Mouse (Mus musculus) kidney, adult 9 months (tissue): ENCODE measurements around the gene Slc11a1.

Experiments used
- DNase-seq: peaks from one replicate; pipeline ENCODE4 v3.0.0; 2022

Gene Slc11a1

DNA sequence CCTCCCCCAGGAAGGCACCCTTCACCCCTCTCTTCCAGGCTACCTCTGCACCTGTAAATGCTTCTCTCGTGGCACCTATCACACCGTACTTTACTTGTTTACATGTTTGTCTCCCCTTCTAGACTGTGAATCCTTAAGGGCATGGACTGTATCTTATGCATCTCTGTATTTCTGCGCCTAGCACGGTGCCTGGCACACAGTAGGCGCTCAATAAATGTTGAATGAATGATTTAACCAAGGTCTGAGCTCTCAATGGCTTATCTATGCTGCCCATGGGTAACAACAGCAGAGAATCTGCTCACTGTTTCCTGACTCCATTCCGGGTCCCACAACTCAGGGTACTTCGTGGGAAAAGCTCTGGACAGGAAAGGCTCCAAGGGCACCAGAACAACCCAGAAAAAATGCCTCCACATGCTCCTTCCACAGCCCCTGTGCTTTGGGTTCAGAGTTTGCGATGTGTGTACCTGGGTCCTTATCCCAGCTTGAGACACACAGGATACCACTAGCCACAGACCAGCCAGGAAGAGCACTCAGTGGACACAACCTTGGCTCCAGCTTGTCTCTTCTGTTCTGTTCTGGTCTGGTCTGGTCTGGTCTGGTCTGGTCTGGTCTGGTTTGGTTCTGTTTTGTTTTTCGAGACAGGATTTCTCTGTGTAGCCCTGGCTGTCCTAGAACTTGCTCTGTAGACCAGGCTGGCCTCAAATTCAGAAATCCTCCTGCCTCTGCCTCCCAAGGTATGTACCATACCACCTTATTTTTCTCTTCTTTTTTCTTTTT lies 21.4 kb upstream of the Slc11a1 start:
- no peak for DNase-seq

DNA sequence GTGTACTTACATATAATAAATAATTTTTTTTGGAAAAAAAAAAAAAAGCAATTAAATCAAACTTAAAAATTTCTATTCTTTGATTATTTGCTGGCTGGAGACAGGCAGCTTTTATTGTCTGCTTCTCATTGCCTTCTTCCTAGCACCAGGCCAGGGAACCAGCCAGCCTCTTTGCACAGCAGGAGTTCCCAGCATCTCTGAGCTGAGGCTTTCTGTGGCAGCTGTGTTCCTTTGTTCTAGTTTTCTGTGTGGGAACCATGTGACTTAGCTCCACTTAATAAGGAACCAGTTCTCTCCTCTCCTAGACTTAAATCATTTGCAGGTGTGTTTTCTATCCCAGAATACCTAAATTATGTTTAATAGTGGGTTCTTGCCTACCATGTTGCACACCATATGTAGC lies 17.5 kb upstream of the Slc11a1 start:
- no peak for DNase-seq

DNA sequence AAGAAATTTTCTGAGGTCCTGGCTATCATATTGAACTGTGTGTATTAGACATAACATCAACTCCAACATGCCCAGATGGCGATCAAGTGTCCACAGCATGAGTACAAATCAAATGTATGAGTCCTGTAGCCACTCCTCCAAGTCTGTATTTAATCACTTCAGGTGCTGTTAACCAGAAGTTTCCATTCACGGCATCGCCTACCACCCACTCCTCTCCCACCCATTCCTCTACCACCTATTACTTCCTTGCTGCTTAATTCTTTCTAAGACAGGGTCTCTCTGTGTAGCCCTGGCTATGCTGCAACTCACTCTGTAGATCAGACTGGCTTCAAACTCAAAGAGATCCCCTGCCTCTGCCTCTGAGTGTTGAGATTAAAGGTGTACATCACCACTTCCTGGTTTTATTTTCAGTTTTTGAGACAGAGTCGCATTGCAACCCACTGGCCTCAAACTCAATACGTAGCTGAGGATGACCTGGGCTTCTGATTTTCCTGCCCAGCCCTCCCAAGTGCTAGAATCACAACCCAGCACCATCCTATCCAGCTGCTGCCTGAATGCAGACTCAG lies 15.0 kb upstream of the Slc11a1 start:
- no peak for DNase-seq

DNA sequence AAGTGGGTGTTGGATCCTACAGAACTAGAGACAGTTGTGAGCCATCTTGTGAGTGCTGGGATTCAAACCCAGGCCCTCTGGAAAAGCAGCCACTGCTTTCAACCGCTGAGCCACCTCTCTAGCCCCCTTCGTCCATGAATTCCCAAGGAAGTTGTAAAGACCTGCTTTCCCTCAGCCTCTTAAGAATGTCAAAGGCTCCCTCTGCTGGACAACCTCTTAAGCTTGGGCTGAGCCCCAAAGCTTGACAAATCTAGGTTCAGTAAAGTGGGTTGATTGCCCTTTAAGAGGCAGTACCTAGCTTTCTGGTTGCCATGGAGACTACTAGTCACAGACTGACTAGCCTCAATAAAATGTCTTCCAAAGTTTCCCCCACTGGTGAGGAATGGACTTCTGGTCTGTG lies 13.2 kb upstream of the Slc11a1 start, which contains the start of gene Catip:
TSS of gene Catip (plus strand) at position 297 of the 400 bp plus-strand sequence.
- DNase-seq = peak; percentile 90

DNA sequence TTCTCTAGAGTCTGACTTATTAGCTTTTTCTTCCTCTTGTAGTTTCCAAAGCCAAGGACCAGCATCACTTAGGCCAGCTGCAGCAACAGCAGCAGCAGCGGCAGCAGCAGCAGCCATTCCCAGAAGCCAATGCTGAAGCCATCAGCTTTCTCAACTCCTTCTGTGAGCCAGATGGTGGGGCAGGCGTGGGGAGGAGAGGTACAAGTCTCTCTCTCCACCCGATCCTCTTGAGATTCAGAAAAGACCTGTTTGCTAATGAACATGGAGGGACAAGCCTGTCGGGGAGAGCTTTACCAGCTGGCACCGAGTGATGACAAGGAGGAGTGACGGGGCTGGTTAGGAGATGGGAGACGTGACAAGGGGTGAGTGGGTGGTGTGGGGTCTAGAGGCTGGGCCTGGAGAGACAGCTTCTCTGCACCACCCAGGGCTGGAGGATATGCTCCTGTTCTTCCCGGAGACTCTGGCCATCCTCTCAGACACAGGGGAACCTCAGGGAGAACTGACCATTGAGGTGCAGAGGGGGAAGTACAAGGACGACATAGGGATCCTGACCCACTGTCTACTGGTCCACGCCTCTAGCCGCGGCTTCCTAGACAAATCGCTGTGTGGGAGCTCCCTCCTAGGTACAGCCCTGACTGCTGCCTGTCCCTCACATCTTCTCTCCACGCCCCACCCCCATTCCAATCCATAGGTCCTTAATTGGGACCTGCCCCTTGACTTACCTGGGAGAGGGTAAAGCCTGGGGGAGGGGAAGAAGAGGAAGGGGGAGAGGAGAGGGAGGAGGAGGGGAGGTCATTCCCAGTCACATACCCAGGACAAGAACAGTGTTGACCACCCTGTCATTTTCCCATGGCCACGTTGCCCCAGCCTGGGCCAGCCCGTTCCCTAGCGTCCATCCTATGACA lies 12.4 kb upstream of the Slc11a1 start:
- DNase-seq = no peak

DNA sequence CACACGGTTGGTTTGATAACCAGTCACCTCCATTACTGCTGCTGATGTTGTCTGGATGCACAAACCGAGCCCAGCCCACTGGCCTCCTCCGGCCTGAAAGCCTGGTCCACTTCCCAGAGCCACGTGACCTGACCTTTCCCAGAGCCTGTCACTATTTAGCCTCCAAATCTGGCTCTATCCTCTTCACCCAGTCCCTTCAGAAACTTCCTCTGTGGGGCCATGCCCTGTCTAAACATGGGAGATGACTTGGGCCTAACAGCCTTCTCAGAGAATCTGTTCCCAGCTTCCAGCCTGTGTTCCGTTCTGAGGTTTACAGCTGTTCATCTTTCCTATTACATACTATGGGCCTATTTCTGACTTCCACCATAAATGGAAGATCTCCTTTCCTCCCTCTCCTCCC lies 11.6 kb upstream of the Slc11a1 start:
- no peak for DNase-seq

DNA sequence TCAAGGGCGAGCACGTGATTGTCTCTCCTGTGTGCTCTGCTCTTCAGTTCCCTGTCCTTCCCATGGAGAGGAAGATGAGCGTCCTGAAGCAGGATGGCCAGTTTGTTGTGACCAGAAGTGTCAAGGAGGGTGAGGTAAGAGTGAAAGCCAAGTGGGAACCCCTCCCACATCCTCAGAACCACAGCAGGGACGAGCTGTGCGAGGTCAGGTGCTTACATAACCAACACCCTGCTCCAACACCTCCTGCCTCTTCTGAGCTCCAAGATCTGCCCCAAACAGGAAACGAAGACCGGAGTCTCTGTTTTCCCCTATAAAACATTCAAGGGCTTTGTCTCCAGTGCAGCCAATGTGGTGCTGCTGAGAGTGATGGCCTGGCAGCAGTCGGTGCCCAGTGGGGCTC lies 10.7 kb upstream of the Slc11a1 start:
- DNase-seq = no peak

DNA sequence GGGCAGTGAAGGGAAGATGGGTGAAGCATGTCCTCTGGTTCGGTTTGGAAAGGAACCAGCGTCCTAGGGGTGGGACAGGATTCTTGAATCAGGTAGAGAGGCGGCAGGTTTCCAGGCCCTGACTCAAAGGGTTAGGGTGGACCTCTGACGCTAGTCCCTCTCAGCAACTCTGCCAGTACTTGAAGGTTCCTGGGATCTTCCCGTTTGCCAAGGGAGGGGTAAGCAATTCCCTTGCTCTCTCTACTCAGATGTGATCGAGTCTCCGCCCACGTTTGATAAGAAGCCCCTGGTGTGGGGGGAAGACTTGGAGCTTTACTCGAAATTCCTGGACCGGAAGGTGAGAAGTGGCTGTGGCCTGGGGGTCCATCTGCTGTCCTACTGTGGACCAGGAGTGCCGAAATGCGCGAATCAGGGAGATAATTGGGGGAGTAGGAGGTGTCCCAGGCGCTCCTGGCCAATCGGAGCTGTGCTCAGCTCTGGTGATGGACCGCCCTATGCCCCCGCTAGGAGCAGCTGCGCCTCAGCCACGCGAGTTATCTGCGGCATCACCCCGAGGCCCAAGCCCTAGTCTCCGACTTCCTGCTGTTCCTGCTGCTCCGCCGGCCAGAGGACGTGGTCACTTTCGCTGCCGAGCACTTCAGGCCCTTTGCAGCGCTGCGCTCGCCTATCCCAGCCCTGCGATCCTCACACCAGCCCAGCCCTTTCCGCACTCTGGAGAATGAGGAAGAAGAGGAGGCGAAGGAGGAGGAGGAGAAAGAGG lies 6.9 kb upstream of the Slc11a1 start:
- no peak for DNase-seq

DNA sequence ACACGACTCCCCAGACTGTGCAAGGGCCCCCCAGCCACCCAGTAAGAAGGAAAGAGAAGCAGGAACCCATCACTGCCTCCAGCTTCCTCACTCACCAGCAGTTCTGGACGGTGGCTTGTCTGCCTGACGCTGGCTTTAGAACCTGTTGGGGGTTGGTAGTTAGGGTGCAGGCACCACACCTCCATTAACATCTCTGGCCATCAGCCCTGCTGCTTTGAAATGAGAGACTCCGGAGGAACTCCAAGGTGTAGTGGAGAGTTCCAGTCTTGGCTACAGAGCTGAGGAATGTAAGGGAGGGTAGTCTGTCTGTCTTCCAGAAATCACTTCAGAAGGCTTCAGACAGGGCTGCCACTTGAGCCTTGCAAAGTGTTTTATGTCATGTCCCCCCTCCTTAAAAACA lies 5.0 kb upstream of the Slc11a1 start:
- DNase-seq = no peak

DNA sequence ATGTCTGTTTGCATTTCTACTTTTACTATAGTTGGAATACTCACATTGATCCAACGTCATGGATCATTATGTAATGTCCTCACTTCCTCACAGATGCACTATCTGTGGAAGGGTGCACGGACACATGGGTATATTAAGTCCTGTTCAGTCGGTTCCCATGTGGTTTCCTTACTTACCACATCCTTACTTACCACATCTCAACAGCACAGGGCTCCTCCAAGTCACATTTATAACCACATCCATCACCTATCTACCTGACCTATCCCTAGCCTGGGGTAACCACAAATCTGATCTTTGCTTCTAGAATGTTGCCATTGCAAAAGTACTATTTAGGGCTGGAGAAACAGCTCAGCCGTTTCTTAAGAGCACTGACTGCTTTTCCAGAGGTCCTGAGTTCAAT lies 1.6 kb upstream of the Slc11a1 start:
- no peak for DNase-seq

DNA sequence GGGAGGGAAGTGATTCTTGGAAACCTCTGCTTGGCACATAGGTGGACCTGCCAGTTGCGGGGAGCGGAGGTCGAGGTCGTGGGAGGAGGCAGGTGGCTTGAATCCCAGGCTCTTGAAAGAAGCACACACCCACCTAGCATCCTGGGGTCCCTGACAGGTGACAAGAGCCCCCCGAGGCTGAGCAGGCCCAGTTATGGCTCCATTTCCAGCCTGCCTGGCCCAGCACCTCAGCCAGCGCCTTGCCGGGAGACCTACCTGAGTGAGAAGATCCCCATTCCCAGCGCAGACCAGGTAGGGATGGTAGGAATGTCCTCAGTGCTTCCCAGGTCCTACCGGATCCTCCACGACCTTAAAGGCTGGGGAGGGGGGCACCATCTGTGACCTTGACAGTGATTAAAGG lies 566 bp downstream of the Slc11a1 start:
- no peak for DNase-seq

DNA sequence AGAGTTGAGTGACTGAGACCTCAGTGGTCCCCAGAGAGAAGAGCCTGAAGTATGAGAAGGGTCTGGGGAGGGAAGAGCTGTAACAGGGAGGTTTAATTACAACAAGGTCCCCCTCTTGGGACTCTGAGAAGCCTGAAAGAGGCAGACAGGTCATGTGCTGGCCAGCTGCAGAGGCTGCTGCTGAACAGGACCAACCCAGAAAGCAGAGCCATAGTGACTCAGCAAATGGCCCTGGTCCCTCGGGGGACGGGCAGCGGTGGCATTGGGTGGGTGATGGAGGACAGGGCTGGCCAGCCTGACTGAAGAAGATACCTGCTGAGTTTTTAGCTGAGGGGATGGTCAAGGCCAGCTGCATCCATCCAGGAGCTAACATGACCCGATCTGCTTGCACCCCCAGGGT lies 1.4 kb downstream of the Slc11a1 start:
- DNase-seq = no peak

DNA sequence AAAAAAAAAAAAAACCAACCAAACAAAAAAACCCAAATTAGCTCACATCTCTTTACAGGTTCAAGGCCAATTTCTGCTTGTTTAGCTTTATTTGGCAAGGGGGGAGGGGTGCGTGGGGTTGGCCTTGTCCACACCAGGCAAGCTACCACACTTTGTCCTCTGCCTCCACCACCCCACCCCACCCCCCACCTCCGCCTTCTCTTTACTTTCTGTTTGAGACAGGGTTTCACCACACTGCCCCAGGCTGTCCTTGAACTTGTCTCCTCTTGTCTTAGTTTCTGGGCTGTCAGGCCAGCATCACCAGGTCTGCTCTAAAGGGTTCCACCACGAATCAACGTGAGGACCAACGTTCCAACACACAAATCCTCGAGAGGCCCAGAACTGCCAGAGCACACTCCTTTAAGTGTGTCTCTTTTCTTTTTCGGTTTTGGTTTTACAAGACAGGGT lies 4.1 kb downstream of the Slc11a1 start:
- DNase-seq = no peak

DNA sequence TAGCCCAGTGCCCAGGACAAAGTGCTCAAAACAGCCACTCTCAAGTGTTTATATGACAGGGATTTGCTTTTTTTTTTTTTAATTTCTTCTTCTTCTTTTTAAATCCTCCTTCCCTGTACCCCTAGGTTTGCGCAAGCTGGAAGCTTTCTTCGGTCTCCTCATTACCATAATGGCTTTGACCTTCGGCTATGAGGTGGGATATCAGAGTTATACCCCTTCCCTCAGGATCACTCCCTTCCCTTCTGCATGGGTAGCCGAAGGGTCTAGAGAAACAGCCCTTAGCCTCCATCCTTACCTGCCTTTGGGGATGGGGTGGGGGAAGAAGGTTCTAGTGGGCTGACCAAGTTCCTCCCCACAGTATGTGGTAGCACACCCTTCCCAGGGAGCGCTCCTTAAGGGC lies 5.5 kb downstream of the Slc11a1 start:
- no peak for DNase-seq

DNA sequence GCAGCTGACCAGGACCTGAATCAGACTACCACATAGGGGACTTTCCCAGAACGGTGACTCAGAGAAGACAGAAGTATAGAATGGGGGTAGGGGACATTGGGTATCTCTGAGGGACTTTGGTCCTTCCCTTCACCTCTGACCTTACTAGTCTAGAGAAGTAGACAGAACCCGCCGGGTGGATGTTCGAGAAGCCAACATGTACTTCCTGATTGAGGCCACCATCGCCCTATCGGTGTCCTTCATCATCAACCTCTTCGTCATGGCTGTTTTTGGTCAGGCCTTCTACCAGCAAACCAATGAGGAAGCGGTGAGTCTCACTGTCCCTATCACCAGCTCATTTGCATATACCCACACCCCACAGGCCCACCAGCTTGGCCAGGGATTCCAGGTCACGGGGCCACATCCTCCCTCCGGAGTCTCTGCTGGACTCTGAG lies 6.6 kb downstream of the Slc11a1 start:
- no peak for DNase-seq

DNA sequence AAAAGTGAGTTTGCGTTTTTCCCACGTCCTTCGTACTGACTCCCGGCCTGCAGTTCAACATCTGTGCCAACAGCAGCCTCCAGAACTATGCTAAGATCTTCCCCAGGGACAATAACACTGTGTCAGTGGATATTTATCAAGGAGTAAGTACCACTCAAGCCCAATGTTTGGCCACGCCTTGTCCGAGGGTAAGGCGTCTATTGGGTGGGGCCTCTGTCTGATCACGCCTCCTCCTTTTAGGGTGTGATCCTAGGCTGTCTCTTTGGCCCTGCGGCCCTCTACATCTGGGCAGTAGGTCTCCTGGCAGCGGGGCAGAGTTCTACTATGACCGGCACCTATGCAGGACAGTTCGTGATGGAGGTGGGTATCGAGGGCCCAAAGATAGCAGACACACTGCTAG lies 8.4 kb downstream of the Slc11a1 start:
- no peak for DNase-seq

DNA sequence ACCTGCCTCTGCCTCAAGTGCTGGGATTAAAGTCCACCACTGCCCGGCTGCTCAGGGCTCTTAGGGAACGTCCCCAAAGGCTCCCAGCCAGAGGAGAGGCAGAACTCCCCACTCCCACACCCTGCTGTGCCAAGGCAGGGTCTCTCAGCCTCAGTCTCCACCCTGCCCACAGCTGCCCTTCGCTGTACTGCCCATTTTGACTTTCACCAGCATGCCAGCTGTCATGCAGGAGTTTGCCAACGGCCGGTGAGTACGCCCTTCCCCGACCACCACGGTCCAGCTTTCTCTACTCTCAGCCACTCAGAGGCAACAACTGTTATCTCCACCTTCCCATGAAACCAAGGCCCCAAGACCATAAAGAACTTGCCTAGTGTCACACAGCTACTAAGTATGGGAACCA lies 9.5 kb downstream of the Slc11a1 start:
- no peak for DNase-seq

DNA sequence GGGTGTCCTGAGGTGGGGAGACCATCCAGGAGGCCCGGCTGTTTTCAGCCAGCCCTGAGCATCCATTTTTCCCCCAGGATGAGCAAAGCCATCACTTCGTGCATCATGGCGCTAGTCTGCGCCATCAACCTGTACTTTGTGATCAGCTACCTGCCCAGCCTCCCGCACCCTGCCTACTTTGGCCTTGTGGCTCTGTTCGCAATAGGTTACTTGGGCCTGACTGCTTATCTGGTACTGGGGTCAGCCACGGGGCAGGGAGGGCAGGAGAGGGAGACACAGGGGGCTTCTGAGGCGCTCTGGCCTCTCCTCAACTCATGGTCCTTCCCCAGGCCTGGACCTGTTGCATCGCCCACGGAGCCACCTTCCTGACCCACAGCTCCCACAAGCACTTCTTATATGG lies 10.1 kb downstream of the Slc11a1 start:
- no peak for DNase-seq

DNA sequence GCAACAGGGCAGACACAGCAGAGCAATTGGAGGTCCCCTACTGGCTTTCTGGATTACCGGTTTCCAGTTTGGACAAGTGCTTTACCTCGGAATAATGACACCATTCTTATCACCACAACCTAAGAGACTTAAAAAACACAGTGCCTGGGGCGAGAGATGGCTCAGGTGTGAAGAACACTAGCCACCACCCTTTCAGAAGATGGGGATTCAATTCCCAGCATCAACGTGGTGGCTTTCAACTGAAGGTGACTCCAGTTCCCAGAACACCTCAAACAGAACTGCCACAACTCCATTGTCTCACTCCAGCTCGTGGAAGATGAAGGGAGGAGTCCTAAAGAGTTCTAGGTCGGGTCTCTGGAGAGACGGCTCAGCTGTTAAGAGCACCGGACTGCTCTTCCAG lies 10.5 kb downstream of the Slc11a1 start:
- DNase-seq = no peak

DNA sequence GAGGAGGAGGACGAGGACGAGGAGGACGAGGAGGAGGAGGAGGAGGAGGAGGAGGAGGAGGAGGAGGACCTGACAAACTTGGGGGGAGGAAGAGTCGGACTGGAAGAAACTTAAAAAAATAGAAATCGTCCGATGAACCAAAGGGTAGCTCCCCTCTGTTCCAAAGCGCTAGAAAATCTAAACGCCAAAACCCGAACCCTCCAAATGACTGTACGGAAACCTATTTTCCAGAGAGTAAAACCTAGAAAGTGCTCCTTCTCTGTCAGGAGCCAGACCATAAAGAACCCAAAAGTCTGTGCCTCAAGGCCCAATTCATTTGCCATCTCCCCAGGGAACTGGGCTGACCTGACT lies 11.3 kb downstream of the Slc11a1 start:
- no peak for DNase-seq

DNA sequence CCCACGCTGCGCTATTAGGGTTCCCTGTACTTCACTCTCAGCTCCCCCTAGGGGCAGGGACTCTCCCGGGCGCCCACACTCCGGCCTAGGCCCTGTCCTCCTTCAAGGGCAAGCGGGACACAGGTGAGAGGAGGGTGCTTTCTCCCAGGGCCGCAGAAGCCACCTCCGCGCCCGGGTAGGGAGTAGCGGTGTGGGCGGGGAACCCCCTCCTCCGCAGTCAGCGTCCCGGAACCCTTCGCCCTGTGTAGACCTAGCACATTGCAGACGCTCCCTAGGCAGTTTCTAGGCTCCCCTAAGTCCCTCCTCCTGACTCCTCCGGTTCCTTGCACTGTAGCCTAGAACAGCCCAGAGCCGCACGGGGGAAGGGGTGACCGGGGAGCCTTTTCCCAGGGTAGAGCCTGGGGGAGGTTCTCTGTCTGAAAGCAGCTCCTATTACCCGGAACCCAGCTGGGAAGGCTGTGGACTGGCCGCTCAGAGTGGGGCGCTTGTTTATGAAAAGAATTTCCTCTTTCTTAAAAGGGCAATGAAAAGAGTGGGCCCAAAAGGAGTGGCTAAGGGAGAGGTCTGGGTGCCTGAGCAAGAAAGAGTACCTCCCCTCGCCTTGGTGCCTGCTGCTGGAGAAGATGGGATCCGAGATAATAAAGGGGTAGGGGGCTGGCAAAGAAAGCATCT lies 11.9 kb downstream of the Slc11a1 start:
- peak; percentile 99 for DNase-seq

DNA sequence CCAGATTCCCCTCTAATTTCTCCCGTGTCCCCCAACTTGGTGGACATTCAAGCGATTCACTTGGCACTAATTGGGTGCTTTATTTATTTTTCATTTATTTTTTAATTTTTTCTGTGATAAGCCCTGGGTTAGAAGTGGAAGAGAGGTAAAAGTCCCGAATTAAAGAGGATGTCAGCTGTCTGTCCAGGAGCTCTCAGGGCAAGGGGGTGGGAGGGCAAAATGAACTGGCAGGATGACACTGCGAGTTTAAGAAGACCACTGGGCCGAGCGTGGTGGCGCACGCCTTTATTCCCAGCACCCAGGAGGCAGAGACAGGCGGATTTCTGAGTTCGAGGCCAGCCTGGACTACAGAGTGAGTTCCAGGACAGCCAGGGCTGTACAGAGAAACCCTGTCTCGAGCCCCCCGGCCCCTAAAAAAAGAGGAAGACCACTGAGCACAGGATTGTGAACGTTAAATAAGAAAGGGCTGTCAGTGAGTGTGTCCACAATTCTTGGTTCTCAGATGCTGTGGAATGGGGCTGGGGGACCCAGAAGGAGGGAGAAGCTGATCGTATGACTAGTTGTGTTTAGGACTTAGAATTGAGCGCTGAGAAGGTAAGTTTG lies 12.5 kb downstream of the Slc11a1 start:
- no peak for DNase-seq
